Mouse (Mus musculus): Measurements from ENCODE around the gene Tub. TPM values are rescaled to one million over a fixed set of nuclear protein-coding genes. Genes with fewer than 3 reads are reported as not detected.

Gene Tub
- total and polyA plus RNA-seq, 3 experiments = 0.16 to 0.75 TPM; not detected in 1

- Histone ChIP-seq H3K9me3 (replicated peaks) (no peaks in the 10 kb centered on the region), H3K27me3 (ENCODE audit: insufficient read depth, low read length) (peaks cover 2% of the 10 kb centered on the region; the same call in 1 of the 2 replicates), H3K4me1 (ENCODE audit: insufficient read depth, low read depth, low read length) (no peaks in the 10 kb centered on the region), H3K4me3 (ENCODE audit: low read depth, low read length) (no peak overlapping the region), H3K36me3 (replicated peaks) (no peaks in the 10 kb centered on the region)
- ATAC-seq (ENCODE audit: extremely low read depth, insufficient number of reproducible peaks, low FRiP score, poor library complexity, severe bottlenecking) (no peak), DNase-seq (ENCODE audit: low spot score) (no peak)
- TF ChIP-seq TAL1 (conservative IDR thresholded peaks at IDR 0.05; ENCODE audit: low read depth, low read length) (no peak), GATA1 (IDR thresholded peaks at IDR 0.05; ENCODE audit: borderline replicate concordance, low read length) (no peak), GATA2 (IDR thresholded peaks at IDR 0.05; ENCODE audit: borderline replicate concordance, low read depth, low read length) (no peak), POLR2AphosphoS5 (IDR thresholded peaks at IDR 0.05; ENCODE audit: insufficient replicate concordance, low read depth, low read length) (no peak), CTCF (IDR thresholded peaks at IDR 0.05; ENCODE audit: low read depth, low read length) (no peak)
Observed at GRCm38 (mm10) chr7:109016378-109016923, 66.3 kb downstream of the Tub start.

GRCm38 (mm10) chr7:109019243-109019642 is 69.1 kb downstream of the Tub start:
- no peaks in the 10 kb centered on the region for H3K4me1 ChIP-seq (ENCODE audit: insufficient read depth, low read depth, low read length)
- no peak overlapping the region for H3K4me3 ChIP-seq (ENCODE audit: low read depth, low read length)
- ATAC-seq (ENCODE audit: extremely low read depth, insufficient number of reproducible peaks, low FRiP score, poor library complexity, severe bottlenecking) (no peak), DNase-seq (ENCODE audit: low spot score) (no peak)
- no peaks in the 10 kb centered on the region for H3K9me3 ChIP-seq (replicated peaks)
- H3K36me3 ChIP-seq (replicated peaks) = no peaks in the 10 kb centered on the region
- no peak for TF ChIP-seq CTCF (IDR thresholded peaks at IDR 0.05; ENCODE audit: low read depth, low read length)
- TF ChIP-seq GATA1 (IDR thresholded peaks at IDR 0.05; ENCODE audit: borderline replicate concordance, low read length) = no peak
- no peak for TF ChIP-seq POLR2AphosphoS5 (IDR thresholded peaks at IDR 0.05; ENCODE audit: insufficient replicate concordance, low read depth, low read length)
- TF ChIP-seq GATA2 (IDR thresholded peaks at IDR 0.05; ENCODE audit: borderline replicate concordance, low read depth, low read length) = no peak
- peaks cover 11% of the 10 kb centered on the region for H3K27me3 ChIP-seq (ENCODE audit: insufficient read depth, low read length)

GRCm38 (mm10) chr7:109021428-109021827 is 71.3 kb downstream of the Tub start:
- H3K4me1 ChIP-seq (ENCODE audit: insufficient read depth, low read depth, low read length) = no peaks in the 10 kb centered on the region
- H3K4me3 ChIP-seq (ENCODE audit: low read depth, low read length) = no peak overlapping the region
- ATAC-seq (ENCODE audit: extremely low read depth, insufficient number of reproducible peaks, low FRiP score, poor library complexity, severe bottlenecking) (peak; percentile 50; the same call in 1 of the 2 replicates), DNase-seq (ENCODE audit: low spot score) (peak; percentile 46)
- H3K9me3 ChIP-seq (replicated peaks) = no peaks in the 10 kb centered on the region
- H3K27me3 ChIP-seq (ENCODE audit: insufficient read depth, low read length) = peaks cover 12% of the 10 kb centered on the region
- no peaks in the 10 kb centered on the region for H3K36me3 ChIP-seq (replicated peaks)
- TF ChIP-seq CTCF (IDR thresholded peaks at IDR 0.05; ENCODE audit: low read depth, low read length) (peak; percentile 75; the same call in 1 of the 2 replicates), POLR2AphosphoS5 (IDR thresholded peaks at IDR 0.05; ENCODE audit: insufficient replicate concordance, low read depth, low read length) (no peak)

- no peak for DNase-seq (ENCODE audit: low spot score)
- Histone ChIP-seq H3K4me3 (ENCODE audit: low read depth, low read length) (no peak overlapping the region), H3K27me3 (ENCODE audit: insufficient read depth, low read length) (peaks cover 14% of the 10 kb centered on the region), H3K36me3 (replicated peaks) (no peaks in the 10 kb centered on the region), H3K4me1 (ENCODE audit: insufficient read depth, low read depth, low read length) (no peaks in the 10 kb centered on the region), H3K9me3 (replicated peaks) (no peaks in the 10 kb centered on the region)
- ATAC-seq (ENCODE audit: extremely low read depth, insufficient number of reproducible peaks, low FRiP score, poor library complexity, severe bottlenecking) = no peak
- TF ChIP-seq TAL1 (conservative IDR thresholded peaks at IDR 0.05; ENCODE audit: low read depth, low read length) (no peak), CTCF (IDR thresholded peaks at IDR 0.05; ENCODE audit: low read depth, low read length) (no peak), GATA2 (IDR thresholded peaks at IDR 0.05; ENCODE audit: borderline replicate concordance, low read depth, low read length) (no peak), POLR2AphosphoS5 (IDR thresholded peaks at IDR 0.05; ENCODE audit: insufficient replicate concordance, low read depth, low read length) (no peak), GATA1 (IDR thresholded peaks at IDR 0.05; ENCODE audit: borderline replicate concordance, low read length) (no peak)
Observed at GRCm38 (mm10) chr7:109025743-109026142, 75.6 kb downstream of the Tub start.

- no peaks in the 10 kb centered on the region for H3K36me3 ChIP-seq (replicated peaks)
- peaks cover 9% of the 10 kb centered on the region for H3K27me3 ChIP-seq (ENCODE audit: insufficient read depth, low read length)
- no peaks in the 10 kb centered on the region for H3K4me1 ChIP-seq (ENCODE audit: insufficient read depth, low read depth, low read length)
- H3K4me3 ChIP-seq (ENCODE audit: low read depth, low read length) = no peak overlapping the region
- H3K9me3 ChIP-seq (replicated peaks) = no peaks in the 10 kb centered on the region
- ATAC-seq (ENCODE audit: extremely low read depth, insufficient number of reproducible peaks, low FRiP score, poor library complexity, severe bottlenecking) = no peak
- TF ChIP-seq CTCF (IDR thresholded peaks at IDR 0.05; ENCODE audit: low read depth, low read length) (no peak), GATA1 (IDR thresholded peaks at IDR 0.05; ENCODE audit: borderline replicate concordance, low read length) (no peak), GATA2 (IDR thresholded peaks at IDR 0.05; ENCODE audit: borderline replicate concordance, low read depth, low read length) (no peak), POLR2AphosphoS5 (IDR thresholded peaks at IDR 0.05; ENCODE audit: insufficient replicate concordance, low read depth, low read length) (no peak), TAL1 (conservative IDR thresholded peaks at IDR 0.05; ENCODE audit: low read depth, low read length) (no peak)
- no peak for DNase-seq (ENCODE audit: low spot score)
Observed at GRCm38 (mm10) chr7:109026976-109027375, 76.8 kb downstream of the Tub start.

- ATAC-seq (ENCODE audit: extremely low read depth, insufficient number of reproducible peaks, low FRiP score, poor library complexity, severe bottlenecking) (no peak), DNase-seq (ENCODE audit: low spot score) (no peak)
- TF ChIP-seq GATA1 (IDR thresholded peaks at IDR 0.05; ENCODE audit: borderline replicate concordance, low read length) (no peak), CTCF (IDR thresholded peaks at IDR 0.05; ENCODE audit: low read depth, low read length) (no peak)
- Histone ChIP-seq H3K27me3 (ENCODE audit: insufficient read depth, low read length) (peaks cover 5% of the 10 kb centered on the region; the same call in 1 of the 2 replicates), H3K36me3 (replicated peaks) (no peaks in the 10 kb centered on the region), H3K4me3 (ENCODE audit: low read depth, low read length) (no peak overlapping the region), H3K9me3 (replicated peaks) (no peaks in the 10 kb centered on the region), H3K4me1 (ENCODE audit: insufficient read depth, low read depth, low read length) (no peaks in the 10 kb centered on the region)
Observed at GRCm38 (mm10) chr7:109027721-109028120, 77.6 kb downstream of the Tub start.

- Histone ChIP-seq H3K4me3 (ENCODE audit: low read depth, low read length) (no peak overlapping the region), H3K27me3 (ENCODE audit: insufficient read depth, low read length) (peaks cover 5% of the 10 kb centered on the region; the same call in 1 of the 2 replicates), H3K4me1 (ENCODE audit: insufficient read depth, low read depth, low read length) (no peaks in the 10 kb centered on the region), H3K9me3 (replicated peaks) (no peaks in the 10 kb centered on the region), H3K36me3 (replicated peaks) (no peaks in the 10 kb centered on the region)
- no peak for ATAC-seq (ENCODE audit: extremely low read depth, insufficient number of reproducible peaks, low FRiP score, poor library complexity, severe bottlenecking)
- peak; percentile 28 for DNase-seq (ENCODE audit: low spot score)
- TF ChIP-seq POLR2AphosphoS5 (IDR thresholded peaks at IDR 0.05; ENCODE audit: insufficient replicate concordance, low read depth, low read length) = no peak
- TF ChIP-seq TAL1 (conservative IDR thresholded peaks at IDR 0.05; ENCODE audit: low read depth, low read length) = no peak
- TF ChIP-seq CTCF (IDR thresholded peaks at IDR 0.05; ENCODE audit: low read depth, low read length) = peak; percentile 46; the same call in 1 of the 2 replicates
Observed at GRCm38 (mm10) chr7:109028204-109028603, 78.1 kb downstream of the Tub start.

All from G1E (cell line).